Mouse (Mus musculus): Measurements from ENCODE around the gene Aox3. TPM values are rescaled to one million over a fixed set of nuclear protein-coding genes. Genes with fewer than 3 reads are reported as not detected.

Gene Aox3
- total and polyA plus RNA-seq, 3 experiments, result not detected

- TF ChIP-seq TCF12 (IDR thresholded peaks at IDR 0.05; ENCODE audit: low read depth, low read length) (no peak), SIN3A (IDR thresholded peaks at IDR 0.05; ENCODE audit: low read length) (no peak), CHD1 (IDR thresholded peaks at IDR 0.05; ENCODE audit: low read depth, low read length) (no peak)
- no peaks in the 10 kb centered on the region for H3K79me2 ChIP-seq (ENCODE audit: control insufficient read depth, insufficient read depth, low read length, poor library complexity)
- H3K4me1 ChIP-seq (ENCODE audit: control insufficient read depth in 1 of 2, insufficient read depth in 2 of 2, low read length in 2 of 2), result no peaks in the 10 kb centered on the region
- H3K36me3 ChIP-seq (ENCODE audit: control insufficient read depth in 1 of 2, insufficient read depth in 2 of 2, low read length in 2 of 2), result no peaks in the 10 kb centered on the region
- H3K27me3 ChIP-seq (ENCODE audit: control insufficient read depth in 1 of 2, insufficient read depth in 2 of 2, low read length in 2 of 2), result no peaks in the 10 kb centered on the region
- DNase-seq (ENCODE audit: low read depth, low spot score), result no peak
- H3K27ac ChIP-seq (ENCODE audit: control insufficient read depth, low read depth, low read length), result no peak overlapping the region
- H3K9ac ChIP-seq (ENCODE audit: control insufficient read depth, low read depth, low read length, poor library complexity, severe bottlenecking), result no peak overlapping the region
- no peak overlapping the region for H3K4me3 ChIP-seq (ENCODE audit: control insufficient read depth in 1 of 2, insufficient read depth in 1 of 2, low read depth in 2 of 2, low read length in 2 of 2)
- H3K9me3 ChIP-seq (replicated peaks; ENCODE audit: insufficient read depth, low read length), result no peaks in the 10 kb centered on the region
Measured at GRCm38 (mm10) chr1:58238440-58238839, 125.5 kb downstream of the Aox3 start.

- TF ChIP-seq CHD1 (IDR thresholded peaks at IDR 0.05; ENCODE audit: low read depth, low read length) (no peak), POLR2A (IDR thresholded peaks at IDR 0.05; ENCODE audit: control insufficient read depth in 1 of 2, insufficient read depth in 1 of 2, low read depth in 1 of 2, low read length in 2 of 2, poor library complexity in 1 of 2) (no peak), EP300 (IDR thresholded peaks at IDR 0.05; ENCODE audit: low read depth in 1 of 2, low read length in 2 of 2) (no peak), USF2 (IDR thresholded peaks at IDR 0.05; ENCODE audit: borderline replicate concordance in 1 of 2, insufficient read depth in 1 of 2, low read depth in 1 of 2, low read length in 2 of 2) (no peak), TAL1 (IDR thresholded peaks at IDR 0.05; ENCODE audit: low read length) (no peak), TCF12 (IDR thresholded peaks at IDR 0.05; ENCODE audit: low read depth, low read length) (no peak), POLR2AphosphoS5 (IDR thresholded peaks at IDR 0.05; ENCODE audit: borderline replicate concordance, low read depth, low read length) (no peak), POLR2AphosphoS2 (IDR thresholded peaks at IDR 0.05; ENCODE audit: low read length) (no peak), ELF1 (IDR thresholded peaks at IDR 0.05; ENCODE audit: low read depth, low read length) (no peak), MYC (IDR thresholded peaks at IDR 0.05; ENCODE audit: low read depth, low read length) (no peak), ZC3H11A (IDR thresholded peaks at IDR 0.05; ENCODE audit: low read depth, low read length) (no peak), MAX (IDR thresholded peaks at IDR 0.05; ENCODE audit: low read length) (no peak), KAT2A (conservative IDR thresholded peaks at IDR 0.05; ENCODE audit: low read depth, low read length) (no peak), RCOR1 (IDR thresholded peaks at IDR 0.05; ENCODE audit: low read depth, low read length) (no peak), GATA1 (IDR thresholded peaks at IDR 0.05; ENCODE audit: low read depth, low read length) (no peak), E2F4 (IDR thresholded peaks at IDR 0.05; ENCODE audit: borderline replicate concordance, low read depth, low read length) (no peak)
- H3K27ac ChIP-seq (ENCODE audit: control insufficient read depth, low read depth, low read length), result no peak overlapping the region
- no peaks in the 10 kb centered on the region for H3K79me2 ChIP-seq (ENCODE audit: control insufficient read depth, insufficient read depth, low read length, poor library complexity)
- no peaks in the 10 kb centered on the region for H3K36me3 ChIP-seq (ENCODE audit: control insufficient read depth in 1 of 2, insufficient read depth in 2 of 2, low read length in 2 of 2)
- H3K9ac ChIP-seq (ENCODE audit: control insufficient read depth, low read depth, low read length, poor library complexity, severe bottlenecking), result no peak overlapping the region
- no peak for DNase-seq (ENCODE audit: low read depth, low spot score)
- H3K9me3 ChIP-seq (replicated peaks; ENCODE audit: insufficient read depth, low read length), result no peaks in the 10 kb centered on the region
- no peaks in the 10 kb centered on the region for H3K27me3 ChIP-seq (ENCODE audit: control insufficient read depth in 1 of 2, insufficient read depth in 2 of 2, low read length in 2 of 2)
- H3K4me1 ChIP-seq (ENCODE audit: control insufficient read depth in 1 of 2, insufficient read depth in 2 of 2, low read length in 2 of 2), result no peaks in the 10 kb centered on the region
- H3K4me3 ChIP-seq (ENCODE audit: control insufficient read depth in 1 of 2, insufficient read depth in 1 of 2, low read depth in 2 of 2, low read length in 2 of 2), result no peak overlapping the region
Measured at GRCm38 (mm10) chr1:58238961-58239360, 126.0 kb downstream of the Aox3 start.

Measured in MEL (cell line).